Mouse (Mus musculus) retina, postnatal 7 days (tissue): ENCODE data around the gene Cyp2c23.
A peak's percentile ranks its signal among the peaks of the same experiment; 100 is the strongest.

Source experiments
- DNase-seq: peaks from one replicate; pipeline ENCODE4 v3.0.0-alpha.2; 2012; ENCODE audit warnings: low read depth, low spot score

The Cyp2c23 gene

GRCm38 (mm10) chr19:44028972-44029371 is at the start of gene Cyp2c23:
Cyp2c23 (minus strand) TSS chr19:44029208.
- DNase-seq: no peak

DNA sequence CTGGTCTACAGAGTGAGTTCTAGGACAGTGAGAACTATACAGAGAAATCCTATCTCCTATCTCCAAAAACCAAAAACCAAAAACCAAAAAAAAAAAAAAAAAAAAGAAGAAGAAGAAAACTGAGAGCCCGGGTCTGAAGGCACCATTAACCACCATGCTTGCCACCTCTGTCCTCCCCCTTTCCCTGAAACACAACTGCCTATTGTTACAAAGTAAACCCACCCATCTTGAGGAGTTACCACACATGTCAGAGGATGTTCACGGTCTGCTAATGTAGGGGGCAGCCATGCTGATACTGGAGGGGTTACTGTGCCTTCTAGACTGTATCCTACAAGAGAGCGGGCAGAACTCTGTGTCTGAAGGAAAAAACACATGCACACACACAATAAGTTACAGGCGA is 48.0 kb upstream of the Cyp2c23 start:
- DNase-seq: no peak

GRCm38 (mm10) chr19:44076457-44076856 is 47.4 kb upstream of the Cyp2c23 start:
- no peak for DNase-seq

GRCm38 (mm10) chr19:44074986-44075385 is 46.0 kb upstream of the Cyp2c23 start:
- no peak for DNase-seq

- no peak for DNase-seq
Observed at GRCm38 (mm10) chr19:44071166-44071565, 42.2 kb upstream of the Cyp2c23 start.

- DNase-seq: no peak
Observed at GRCm38 (mm10) chr19:44069914-44070232, 40.9 kb upstream of the Cyp2c23 start.

GRCm38 (mm10) chr19:44069121-44069913 is 40.3 kb upstream of the Cyp2c23 start, which contains the start of gene Erlin1:
Erlin1 (minus strand) TSS chr19:44069785.
- DNase-seq: peak; percentile 77

DNA sequence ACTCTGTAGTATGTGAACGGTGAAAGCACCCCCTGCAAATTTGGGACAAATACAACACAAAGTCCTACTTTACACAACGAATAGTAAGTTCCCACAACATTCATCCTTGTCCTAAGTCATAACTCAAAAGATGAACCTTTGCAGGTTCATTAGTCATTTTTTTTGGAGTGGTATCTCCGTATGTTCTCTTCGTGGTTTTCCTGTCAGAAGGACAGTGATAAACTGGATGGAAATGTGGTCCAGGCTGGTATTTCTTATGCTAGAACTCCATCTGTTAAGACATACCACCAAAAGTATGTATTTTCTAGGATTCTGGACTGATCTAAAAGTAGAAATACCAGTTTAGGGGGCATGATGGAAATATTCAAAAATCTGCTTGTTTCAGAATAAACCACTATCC is 39.2 kb upstream of the Cyp2c23 start:
- no peak for DNase-seq

DNA sequence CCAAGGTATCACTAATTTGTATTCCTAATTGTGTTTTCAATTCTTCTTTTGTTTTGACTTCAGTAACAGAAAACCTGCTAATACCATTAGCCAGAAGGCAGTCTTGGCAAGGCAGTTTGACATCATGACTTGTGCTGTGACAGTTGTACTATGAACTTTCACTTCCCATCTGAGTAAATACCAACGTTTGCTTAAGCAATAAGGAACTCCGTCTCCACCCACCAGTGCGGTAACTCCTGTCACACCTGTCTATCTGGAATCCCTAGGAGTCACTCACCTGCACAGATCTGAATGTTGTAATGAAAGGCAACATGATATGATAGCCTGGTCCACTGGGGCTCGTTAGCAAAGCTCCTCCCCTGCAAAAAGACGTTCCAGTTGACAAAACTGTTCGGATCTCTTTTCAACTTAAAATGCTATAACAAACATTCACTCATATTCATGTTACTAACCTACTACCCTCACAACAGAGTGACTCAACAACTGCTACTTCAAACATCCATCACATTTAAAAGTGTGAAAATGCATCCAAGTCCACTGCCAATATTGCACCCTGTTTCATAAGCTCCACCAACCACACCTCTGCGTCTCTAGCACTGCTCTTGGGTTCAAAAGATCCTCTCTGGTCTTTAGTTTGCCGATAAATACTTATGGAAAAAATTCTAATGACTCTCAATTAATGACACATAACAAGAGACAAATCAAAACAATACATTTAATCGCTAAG is 38.5 kb upstream of the Cyp2c23 start:
- DNase-seq: no peak

DNA sequence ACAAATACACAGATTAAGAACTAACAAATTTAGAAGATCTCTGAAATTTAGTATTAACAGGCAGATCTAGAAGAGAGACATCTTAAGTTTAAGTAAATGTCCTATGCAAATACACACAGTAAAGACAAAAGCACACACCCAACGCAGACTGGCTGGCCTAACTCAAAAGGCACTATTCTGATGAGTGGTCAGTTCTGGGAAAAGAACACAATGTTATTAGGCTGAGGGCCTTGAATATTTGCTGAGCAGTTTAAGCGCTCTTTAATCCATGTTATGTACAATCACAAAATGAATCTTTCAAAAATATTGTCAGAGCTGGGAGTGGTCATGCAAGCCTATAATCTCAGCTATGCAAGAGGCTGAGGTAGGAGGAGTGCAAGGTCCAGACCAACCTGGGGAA is 35.7 kb upstream of the Cyp2c23 start:
- no peak for DNase-seq

DNA sequence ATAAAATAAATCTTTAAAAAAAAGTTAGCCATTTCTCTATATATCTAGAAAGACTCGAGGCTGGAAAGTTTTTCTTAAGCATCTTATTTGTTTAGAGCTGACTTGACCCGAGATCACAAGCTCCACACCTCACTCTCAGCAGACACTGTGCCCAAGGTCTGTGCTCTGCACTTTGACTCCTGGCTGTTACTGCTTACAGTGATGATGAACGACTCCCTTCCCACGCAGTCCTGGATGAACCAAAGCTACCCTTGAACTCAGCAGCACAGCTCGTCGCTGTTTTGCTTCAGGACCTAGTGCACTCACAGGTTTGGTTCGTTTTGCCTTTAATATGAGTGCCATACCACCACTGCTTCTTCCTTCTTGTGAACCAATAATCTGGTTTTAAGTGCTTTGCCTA is 34.8 kb upstream of the Cyp2c23 start:
- DNase-seq: no peak

- DNase-seq: no peak
Observed at GRCm38 (mm10) chr19:44060226-44060625, 31.2 kb upstream of the Cyp2c23 start.

DNA sequence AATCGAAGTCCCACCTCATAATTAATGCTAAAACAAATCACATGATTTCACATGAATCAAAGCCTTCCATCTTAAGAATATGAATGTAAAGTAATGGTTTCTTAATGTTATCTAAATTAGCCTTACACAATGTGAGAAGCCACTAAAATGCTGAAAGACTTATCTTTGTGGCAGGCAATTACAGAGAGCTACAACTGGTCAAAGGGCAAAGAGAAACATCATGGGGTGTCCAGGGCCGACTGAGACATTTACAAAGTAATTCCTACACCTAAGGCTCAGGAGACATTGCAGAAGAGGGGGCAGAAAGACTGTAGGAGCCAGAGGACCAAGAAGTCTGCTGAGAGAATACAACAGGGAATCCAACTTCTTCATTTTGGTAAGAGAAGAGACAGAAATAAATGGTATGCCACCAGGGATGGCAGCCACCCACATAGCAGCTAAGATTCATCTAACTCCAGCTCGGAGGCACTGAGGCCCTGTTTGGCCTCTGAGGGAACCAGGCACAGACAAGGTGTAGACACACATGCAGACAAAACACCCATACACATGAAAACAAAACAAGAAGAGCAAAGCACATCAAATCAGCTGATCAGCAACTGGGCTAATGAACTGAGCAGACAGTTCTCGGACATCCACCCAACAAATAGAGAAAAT is 26.3 kb upstream of the Cyp2c23 start:
- DNase-seq: no peak

DNA sequence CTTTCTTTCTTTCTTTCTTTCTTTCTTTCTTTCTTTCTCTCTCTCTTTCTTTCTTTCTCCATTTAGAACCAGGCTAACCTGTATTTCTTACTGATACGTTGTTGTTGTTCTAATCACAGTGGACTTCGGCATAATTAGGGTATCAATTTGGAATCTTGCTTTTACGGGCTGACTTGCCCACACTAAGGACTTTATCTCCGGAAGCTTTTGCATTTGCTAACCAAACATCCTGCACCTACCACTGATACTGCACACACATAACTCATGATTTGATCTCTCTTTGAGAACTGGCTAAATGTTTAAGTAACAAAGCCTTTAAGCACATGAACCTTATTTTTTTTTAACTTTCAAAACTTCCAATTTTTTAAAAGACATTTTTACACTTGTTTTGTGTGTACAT is 21.4 kb upstream of the Cyp2c23 start:
- no peak for DNase-seq

- no peak for DNase-seq
Observed at GRCm38 (mm10) chr19:44049282-44049681, 20.3 kb upstream of the Cyp2c23 start.

DNA sequence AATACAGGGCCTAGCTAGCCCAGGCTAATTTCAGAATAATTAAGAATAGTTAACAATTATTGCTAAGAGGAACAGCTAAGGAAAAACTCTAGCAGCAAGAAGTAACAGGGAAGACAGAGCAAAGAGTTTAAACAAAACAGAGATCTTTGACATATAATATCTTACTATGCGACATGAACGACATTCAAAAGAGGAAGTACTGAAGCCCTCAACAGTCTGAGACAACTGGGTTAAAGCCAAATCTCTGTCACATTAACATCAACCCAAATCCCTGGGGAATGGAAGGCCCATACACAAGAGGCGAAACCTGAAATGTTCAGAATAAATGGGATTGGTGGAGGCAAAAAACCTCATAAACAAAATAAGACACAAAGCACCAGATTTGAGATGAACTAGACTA is 16.8 kb upstream of the Cyp2c23 start:
- DNase-seq: no peak

DNA sequence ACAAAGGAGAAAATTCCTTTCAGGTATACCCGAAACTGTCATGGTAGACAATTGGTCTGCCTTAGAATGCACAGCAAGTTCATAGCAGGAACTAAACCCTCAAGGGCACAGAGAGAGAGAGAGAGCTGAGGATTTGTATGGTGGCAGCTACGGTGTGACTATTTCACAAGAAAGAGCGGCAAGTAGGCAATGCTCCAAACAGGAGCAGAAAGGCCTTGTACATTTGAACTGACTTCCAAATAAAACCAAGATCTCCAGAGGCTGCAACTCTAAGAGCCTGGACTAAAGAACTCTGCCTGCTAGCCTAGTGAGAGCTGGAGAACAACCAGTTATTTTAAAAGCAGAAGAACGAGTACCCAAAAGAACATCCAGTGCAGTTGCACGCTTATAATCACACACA is 13.1 kb upstream of the Cyp2c23 start:
- no peak for DNase-seq

DNA sequence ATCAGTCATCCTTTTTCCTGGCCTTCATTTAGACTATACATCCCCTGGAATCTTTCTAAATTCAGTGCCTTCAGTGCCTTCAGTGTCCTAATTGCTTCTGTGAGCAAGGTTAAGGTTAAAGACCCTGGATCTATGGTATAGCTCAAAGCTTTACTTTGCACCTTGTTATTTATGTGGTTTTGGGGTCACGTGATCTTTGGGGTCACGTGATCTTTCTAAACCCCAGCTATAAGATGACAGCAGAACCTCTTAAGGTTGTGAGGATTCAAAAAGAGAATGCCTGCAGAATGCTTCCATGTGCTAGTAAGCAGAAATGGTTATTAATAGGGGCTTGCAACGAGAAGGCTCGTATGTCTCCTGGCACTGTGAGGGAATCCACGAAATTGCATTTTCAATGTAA is 4.4 kb upstream of the Cyp2c23 start:
- no peak for DNase-seq

DNA sequence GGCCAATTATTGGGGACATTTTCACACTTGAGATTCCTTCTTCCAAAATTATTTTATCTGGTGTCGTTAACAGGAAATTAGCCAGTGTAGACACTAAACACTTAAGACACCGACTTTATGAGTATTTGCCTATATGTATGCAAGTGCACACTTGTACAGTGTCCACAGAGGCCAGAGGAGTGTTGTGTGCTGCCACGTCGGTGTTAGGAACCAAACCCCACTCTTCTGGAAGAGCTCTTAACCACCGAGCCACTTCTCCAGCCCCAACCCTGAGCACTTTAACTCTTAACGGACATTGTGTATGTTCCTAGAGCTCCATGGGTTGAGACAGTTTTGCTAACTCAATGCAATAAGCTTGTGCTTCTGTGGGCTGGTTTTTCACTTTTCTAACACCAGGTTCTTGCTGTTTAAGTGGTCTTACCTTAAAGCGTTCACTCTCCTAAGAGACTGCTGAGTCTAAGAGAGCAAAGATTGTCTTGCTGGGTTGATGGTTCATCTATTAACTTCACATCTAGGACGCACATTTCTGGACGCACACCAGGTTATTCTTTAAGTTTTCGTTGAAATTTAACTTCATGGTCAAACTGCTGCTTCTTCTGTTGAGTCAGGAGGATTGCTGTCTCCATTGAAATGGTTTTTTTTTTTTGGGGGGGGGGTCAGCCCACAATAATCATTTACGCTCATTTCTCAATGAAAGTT is 3.2 kb upstream of the Cyp2c23 start:
- DNase-seq: no peak

- no peak for DNase-seq
Observed at GRCm38 (mm10) chr19:44030024-44030423, 1.0 kb upstream of the Cyp2c23 start.

- no peak for DNase-seq
Observed at GRCm38 (mm10) chr19:44026956-44027530, 2.0 kb downstream of the Cyp2c23 start.
